Mouse (Mus musculus) MEL (cell line): ENCODE results near the gene Adgrf2.

Experiments used
- CTCF ChIP-seq, 3 experiments: IDR thresholded peaks in 2 of 3; conservative IDR thresholded peaks in 1 of 3; 2 replicates each; pipeline ENCODE4 v1.5.1; 2011 to 2012; ENCODE audit warnings: low read length in 3 of 3, low read depth in 2 of 3, mild to moderate bottlenecking in 2 of 3, improper control_type of control experiment in 1 of 3, inconsistent platforms in 1 of 3, mixed read lengths in 1 of 3, moderate library complexity in 1 of 3; ENCODE audit not compliant: control insufficient read depth in 1 of 3, insufficient read depth in 1 of 3, poor library complexity in 1 of 3, severe bottlenecking in 1 of 3
- EP300 ChIP-seq, 2 experiments: IDR thresholded peaks; 2 replicates each; pipeline ENCODE4 v1.6.1; 2011; ENCODE audit warnings: improper control_type of control experiment in 2 of 2, low read length in 2 of 2, low read depth in 1 of 2, mild to moderate bottlenecking in 1 of 2
- GATA1 ChIP-seq: IDR thresholded peaks from 2 replicates; pipeline ENCODE4 v1.6.1; 2011; ENCODE audit warnings: low read depth, low read length, improper control_type of control experiment
- HCFC1 ChIP-seq: IDR thresholded peaks from 2 replicates; pipeline ENCODE4 v1.6.1; 2012; ENCODE audit warnings: low read depth, mild to moderate bottlenecking, inconsistent platforms, low read length, improper control_type of control experiment, moderate library complexity
- MAX ChIP-seq: IDR thresholded peaks from 2 replicates; pipeline ENCODE4 v1.6.1; 2011; ENCODE audit warnings: low read length, improper control_type of control experiment
- MAZ ChIP-seq: IDR thresholded peaks from 2 replicates; pipeline ENCODE4 v1.6.1; 2012; ENCODE audit warnings: low read depth, mild to moderate bottlenecking, inconsistent platforms, low read length, improper control_type of control experiment
- NRF1 ChIP-seq: IDR thresholded peaks from 2 replicates; pipeline ENCODE4 v1.6.1; 2014; ENCODE audit warnings: low read depth, mild to moderate bottlenecking, inconsistent platforms, low read length, improper control_type of control experiment, moderate library complexity; ENCODE audit not compliant: poor library complexity, insufficient read depth, severe bottlenecking
- POLR2A ChIP-seq, 2 experiments: IDR thresholded peaks; 2 replicates each; pipeline ENCODE4 v1.6.1; 2011 to 2012; ENCODE audit warnings: low read length in 2 of 2, mild to moderate bottlenecking in 2 of 2, control low read depth in 1 of 2, improper control_type of control experiment in 1 of 2, low read depth in 1 of 2, moderate library complexity in 1 of 2; ENCODE audit not compliant: control insufficient read depth in 1 of 2, insufficient read depth in 1 of 2, poor library complexity in 1 of 2
- POLR2AphosphoS2 ChIP-seq: IDR thresholded peaks from 2 replicates; pipeline ENCODE4 v1.6.1; 2011; ENCODE audit warnings: low read length, improper control_type of control experiment
- POLR2AphosphoS5 ChIP-seq: IDR thresholded peaks from 2 replicates; pipeline ENCODE4 v1.6.1; 2012; ENCODE audit warnings: low read depth, borderline replicate concordance, mild to moderate bottlenecking, inconsistent platforms, low read length, moderate library complexity, mixed read lengths
- SMC3 ChIP-seq: IDR thresholded peaks from 2 replicates; pipeline ENCODE4 v1.6.1; 2011; ENCODE audit warnings: low read depth, low read length, improper control_type of control experiment
- USF1 ChIP-seq: IDR thresholded peaks from 2 replicates; pipeline ENCODE4 v1.6.1; 2014; ENCODE audit warnings: low read depth, mild to moderate bottlenecking, inconsistent platforms, low read length, improper control_type of control experiment, moderate library complexity
- ZC3H11A ChIP-seq: IDR thresholded peaks from 2 replicates; pipeline ENCODE4 v1.6.1; 2012; ENCODE audit warnings: low read depth, mild to moderate bottlenecking, inconsistent platforms, low read length, improper control_type of control experiment
- ZNF384 ChIP-seq: IDR thresholded peaks from 2 replicates; pipeline ENCODE4 v1.6.1; 2012; ENCODE audit warnings: low read depth, mild to moderate bottlenecking, inconsistent platforms, low read length, improper control_type of control experiment

- TF ChIP-seq CTCF (IDR thresholded peaks at IDR 0.05 in 2 of 3, conservative IDR thresholded peaks at IDR 0.05 in 1 of 3; ENCODE audit: control insufficient read depth in 1 of 3, insufficient read depth in 1 of 3, low read depth in 2 of 3, low read length in 3 of 3, poor library complexity in 1 of 3, severe bottlenecking in 1 of 3) (peak; percentile 14 to 47 (median 14); a peak in 3 of 6 replicates), POLR2AphosphoS5 (no peak), EP300 (IDR thresholded peaks at IDR 0.05; ENCODE audit: low read depth in 1 of 2, low read length in 2 of 2) (no peak), ZC3H11A (0 out of 2 replicates have a peak, but pooled peaks have one; percentile 9), POLR2AphosphoS2 (no peak), ZNF384 (no peak), MAX (no peak), HCFC1 (no peak), POLR2A (IDR thresholded peaks at IDR 0.05; ENCODE audit: control insufficient read depth in 1 of 2, insufficient read depth in 1 of 2, low read depth in 1 of 2, low read length in 2 of 2, poor library complexity in 1 of 2) (no peak), GATA1 (no peak), NRF1 (no peak), MAZ (no peak), SMC3 (peak; percentile 37), USF1 (no peak)
Observed at GRCm38 (mm10) chr17:42717161-42717560, 24.8 kb downstream of the Adgrf2 start.
